Mouse (Mus musculus) v-Abl transformed pro-B cells (cell line): ENCODE data around the gene Klk4.

Experiments
- in situ Hi-C, 2 experiments: fragments of 400-800 bp; cut with MboI; formaldehyde crosslinking; loops; one replicate each; pipeline ENCODE4 v1.15.1; 2025; ENCODE audit not compliant: unreplicated experiment in 2 of 2

Gene Klk4

GRCm38 (mm10) chr7:43880912-43881311 is at the start of gene Klk4:
TSS of gene Klk4 (plus strand) at chr7:43881160.
- in situ Hi-C loops = loop anchor here (10.0 to 25.0 kb wide), 4 partner anchors 194 to 756 kb away; partner anchors contain the start of gene Klk14 (in 1 of the 2)

- in situ Hi-C loops = no loop called here
These were observed 39.3 kb upstream of the Klk4 start, which contains the start of gene Klk5 for GRCm38 (mm10) chr7:43841701-43842100. TSS of gene Klk5 (plus strand) at chr7:43841971.

GRCm38 (mm10) chr7:43843801-43844200 is 37.2 kb upstream of the Klk4 start:
- in situ Hi-C loops = no loop called here

- in situ Hi-C loops = no loop called here
These were observed 29.3 kb upstream of the Klk4 start for GRCm38 (mm10) chr7:43851616-43852015.

GRCm38 (mm10) chr7:43854642-43855380 is 26.1 kb upstream of the Klk4 start:
- in situ Hi-C loops = no loop called here

GRCm38 (mm10) chr7:43855709-43856108 is 25.3 kb upstream of the Klk4 start:
- in situ Hi-C loops = no loop called here

GRCm38 (mm10) chr7:43856307-43856706 is 24.7 kb upstream of the Klk4 start:
- in situ Hi-C loops = no loop called here

- in situ Hi-C loops = no loop called here
These were observed 23.5 kb upstream of the Klk4 start for GRCm38 (mm10) chr7:43857501-43857900.

GRCm38 (mm10) chr7:43860411-43860810 is 20.5 kb upstream of the Klk4 start:
- in situ Hi-C loops = no loop called here

GRCm38 (mm10) chr7:43873237-43873636 is 7.7 kb upstream of the Klk4 start:
- in situ Hi-C loops = loop anchor here in 1 of 2 experiments (10.0 kb wide), 1 partner anchor 772 kb away; no protein-coding TSS in a partner anchor

GRCm38 (mm10) chr7:43873674-43874073 is 7.3 kb upstream of the Klk4 start:
- in situ Hi-C loops = loop anchor here in 1 of 2 experiments (10.0 kb wide), 1 partner anchor 771 kb away; no protein-coding TSS in a partner anchor

- in situ Hi-C loops = loop anchor here (10.0 to 25.0 kb wide), 4 partner anchors 188 to 770 kb away; partner anchors contain the start of gene Klk14 (in 1 of the 2)
These were observed 6.0 kb upstream of the Klk4 start for GRCm38 (mm10) chr7:43874868-43875375.

- in situ Hi-C loops = loop anchor here (10.0 to 25.0 kb wide), 4 partner anchors 189 to 768 kb away; partner anchors contain the start of gene Klk14 (in 1 of the 2)
These were observed 4.5 kb upstream of the Klk4 start for GRCm38 (mm10) chr7:43876444-43876843.

GRCm38 (mm10) chr7:43878281-43878680 is 2.7 kb upstream of the Klk4 start:
- in situ Hi-C loops = loop anchor here (10.0 to 25.0 kb wide), 4 partner anchors 191 to 767 kb away; partner anchors contain the start of gene Klk14 (in 1 of the 2)

- in situ Hi-C loops = loop anchor here (10.0 to 25.0 kb wide), 4 partner anchors 195 to 755 kb away; partner anchors contain the start of gene Klk14 (in 1 of the 2)
These were observed 1.4 kb downstream of the Klk4 start for GRCm38 (mm10) chr7:43882346-43882745.

GRCm38 (mm10) chr7:43882811-43883210 is 1.9 kb downstream of the Klk4 start:
- in situ Hi-C loops = loop anchor here (10.0 to 25.0 kb wide), 4 partner anchors 196 to 754 kb away; partner anchors contain the start of gene Klk14 (in 1 of the 2)

- in situ Hi-C loops = loop anchor here (10.0 to 25.0 kb wide), 4 partner anchors 196 to 754 kb away; partner anchors contain the start of gene Klk14 (in 1 of the 2)
These were observed 2.6 kb downstream of the Klk4 start for GRCm38 (mm10) chr7:43883547-43883946.

GRCm38 (mm10) chr7:43891365-43891764 is 10.4 kb downstream of the Klk4 start:
- in situ Hi-C loops = loop anchor here (5.0 to 25.0 kb wide), 6 partner anchors 204 to 746 kb away; partner anchors contain the start of genes Klk14 (in 1 of the 2) and Vsig10l (in 1 of the 2)

- in situ Hi-C loops = loop anchor here (5.0 to 25.0 kb wide), 6 partner anchors 204 to 746 kb away; partner anchors contain the start of genes Klk14 (in 1 of the 2) and Vsig10l (in 1 of the 2)
These were observed 10.8 kb downstream of the Klk4 start for GRCm38 (mm10) chr7:43891788-43892187.

- in situ Hi-C loops = loop anchor here (5.0 to 25.0 kb wide), 6 partner anchors 208 to 742 kb away; partner anchors contain the start of genes Klk14 (in 1 of the 2) and Vsig10l (in 1 of the 2)
These were observed 13.9 kb downstream of the Klk4 start for GRCm38 (mm10) chr7:43894836-43895235.

GRCm38 (mm10) chr7:43914821-43915220 is 33.9 kb downstream of the Klk4 start:
- in situ Hi-C loops = loop anchor here in 1 of 2 experiments (25.0 kb wide), 1 partner anchor 422 kb away; no protein-coding TSS in a partner anchor
